Mouse (Mus musculus): ENCODE data around the gene Kpna7.

- TF ChIP-seq POLR2A (IDR thresholded peaks at IDR 0.05; ENCODE audit: borderline replicate concordance, low read depth, low read length) (no peak), CTCF (IDR thresholded peaks at IDR 0.05; ENCODE audit: low read depth, low read length) (no peak)
These were observed 45.3 kb upstream of the Kpna7 start for GRCm38 (mm10) chr5:145129124-145129523.
